In the genomic region with DNA sequence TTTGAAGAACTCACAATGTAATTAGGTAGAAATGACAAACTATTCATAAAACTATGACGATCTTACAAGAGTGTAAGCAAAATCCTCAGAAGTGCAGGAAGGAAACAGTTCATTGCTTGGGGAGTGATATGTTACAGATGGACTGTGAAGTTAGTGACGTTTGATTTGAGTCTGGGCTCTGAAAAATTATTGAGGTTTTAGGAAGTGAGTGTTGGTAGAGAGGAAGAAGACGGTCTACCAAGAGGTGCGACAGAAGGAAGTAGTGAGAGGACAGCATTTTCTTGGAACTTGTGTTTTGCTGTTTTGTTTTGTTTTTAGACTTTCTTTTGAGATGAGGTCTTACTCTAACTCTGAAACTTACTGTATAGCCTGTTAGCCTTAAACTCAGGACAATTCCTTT, we compare ENCODE assay signal across 30 mouse cellular contexts. TPM values are rescaled to one million over a fixed set of nuclear protein-coding genes. Genes with fewer than 3 reads are reported as not detected.
DNase-seq lines count a peak whose midpoint lies in the region; ATAC-seq and TF ChIP-seq lines count a peak whose summit lies in the region.
"Had no signal": no experiment of that assay in that cellular context is flagged by ENCODE, and none has a peak within 500 bp of the region (broad histone marks: within the 10 kb centered on the region; RNA-seq: fewer than 3 reads in every experiment).

No protein-coding gene starts in this region.

- no peak for TF ChIP-seq CTCF in spleen, adult 2 months (IDR thresholded peaks at IDR 0.05; ENCODE audit: extremely low read depth, insufficient read depth, insufficient read length, insufficient replicate concordance)

- H3K4me1 ChIP-seq in spleen, adult 2 months (ENCODE audit: control insufficient read depth, insufficient read depth, insufficient read length) = peaks cover 6% of the 10 kb centered on the region
- no peaks in the 10 kb centered on the region for H3K4me1 ChIP-seq in kidney, embryonic 15.5 days
- H3K4me1 ChIP-seq: embryonic facial prominence, embryonic 10.5 days; embryonic facial prominence, embryonic 15.5 days; forebrain, embryonic 12.5 days; heart, embryonic 10.5 days; limb, embryonic 12.5 days; liver, embryonic 15.5 days; midbrain, embryonic 13.5 days; neural tube, embryonic 15.5 days had no signal

- H3K4me2 ChIP-seq in kidney, embryonic 15.5 days = no peak overlapping the region
- H3K4me2 ChIP-seq: embryonic facial prominence, embryonic 15.5 days; forebrain, embryonic 12.5 days; hindbrain, embryonic 14.5 days; limb, embryonic 12.5 days; liver, embryonic 15.5 days; lung, embryonic 14.5 days; midbrain, embryonic 13.5 days; neural tube, embryonic 15.5 days had no signal

- H3K36me3 ChIP-seq in spleen, adult 2 months (ENCODE audit: control insufficient read depth, insufficient read depth, low read length) = peaks cover 11% of the 10 kb centered on the region
- H3K36me3 ChIP-seq in kidney, embryonic 15.5 days = peaks cover 31% of the 10 kb centered on the region

- no peaks in the 10 kb centered on the region for H3K27me3 ChIP-seq in spleen, adult 2 months (ENCODE audit: control insufficient read depth, insufficient read depth, low read length)
- H3K27me3 ChIP-seq in kidney, embryonic 15.5 days = no peaks in the 10 kb centered on the region
- H3K27me3 ChIP-seq: embryonic facial prominence, embryonic 15.5 days; forebrain, embryonic 12.5 days; limb, embryonic 12.5 days; liver, embryonic 15.5 days; midbrain, embryonic 13.5 days; neural tube, embryonic 15.5 days had no signal

- no peaks in the 10 kb centered on the region for H3K9me3 ChIP-seq in kidney, embryonic 15.5 days (replicated peaks)
- H3K9me3 ChIP-seq: embryonic facial prominence, embryonic 10.5 days; embryonic facial prominence, embryonic 15.5 days; forebrain, embryonic 12.5 days; heart, embryonic 10.5 days; limb, embryonic 12.5 days; liver, embryonic 15.5 days; midbrain, embryonic 13.5 days; neural tube, embryonic 15.5 days had no signal

- H3K27ac ChIP-seq in spleen, adult 2 months (ENCODE audit: insufficient read depth, low read length) = peak overlapping the region; percentile 0; the same call in 1 of the 2 replicates
- H3K27ac ChIP-seq in kidney, embryonic 15.5 days = no peak overlapping the region
- H3K27ac ChIP-seq: embryonic facial prominence, embryonic 10.5 days; embryonic facial prominence, embryonic 15.5 days; forebrain, embryonic 12.5 days; heart, embryonic 10.5 days; hindbrain, embryonic 14.5 days; limb, embryonic 12.5 days; liver, embryonic 15.5 days; midbrain, embryonic 13.5 days; neural tube, embryonic 15.5 days; stomach, postnatal 0 days had no signal

- DNase-seq in spleen, adult 2 months (ENCODE audit: low read depth in 1 of 2, low spot score in 2 of 2) = no peak
- no peak for DNase-seq in spleen, adult 18-20 months
- no peak for DNase-seq in MN1 (ENCODE audit: low spot score)
- no peak for DNase-seq in kidney, postnatal 25 days
- DNase-seq: adrenal gland, postnatal 10 days; cerebellum, adult 18-20 months; cerebellum, postnatal 14 days; forebrain, postnatal 0 days; heart, postnatal 36 days; kidney, adult 8-10 months; kidney, postnatal 10 days; lung, embryonic 14.5 days; lung, postnatal 14 days; retina, postnatal 1 day; right cerebral cortex, postnatal 14 days; thymus, adult 18-20 months; thymus, postnatal 36 days had no signal

- peak; percentile 35 to 62; a peak in 2 of 4 replicates for ATAC-seq in hematopoietic stem cell, adult 5-6 weeks (replicated peaks in 1 of 2; ENCODE audit: insufficient read depth in 1 of 2, low FRiP score in 2 of 2, low TSS enrichment in 1 of 2, low read depth in 1 of 2, poor library complexity in 2 of 2, severe bottlenecking in 2 of 2)
- ATAC-seq in megakaryocyte progenitor cell, adult 5-6 weeks (replicated peaks; ENCODE audit: poor library complexity) = peak; percentile 69
- no peak for ATAC-seq in kidney, embryonic 15.5 days (replicated peaks; ENCODE audit: low FRiP score)
- ATAC-seq: forebrain, postnatal 0 days; midbrain, embryonic 13.5 days had no signal

- WGBS in spleen, adult 2 months = 18% methylated on average over 4 of the region's 4 CpGs
- 81% methylated on average over 4 of the region's 4 CpGs for WGBS in kidney, embryonic 15.5 days

- H3K4me3 ChIP-seq in spleen, adult 2 months (ENCODE audit: extremely low read depth, insufficient read depth, insufficient read length) = no peak overlapping the region
- H3K4me3 ChIP-seq in kidney, embryonic 15.5 days (replicated peaks) = no peak overlapping the region
- H3K4me3 ChIP-seq: embryonic facial prominence, embryonic 10.5 days; embryonic facial prominence, embryonic 15.5 days; forebrain, embryonic 12.5 days; heart, embryonic 10.5 days; limb, embryonic 12.5 days; liver, embryonic 15.5 days; midbrain, embryonic 13.5 days; neural tube, embryonic 15.5 days had no signal

- H3K9ac ChIP-seq in kidney, embryonic 15.5 days = no peak overlapping the region
- H3K9ac ChIP-seq: embryonic facial prominence, embryonic 15.5 days; forebrain, embryonic 12.5 days; forebrain, postnatal 0 days; hindbrain, embryonic 14.5 days; limb, embryonic 12.5 days; liver, embryonic 15.5 days; lung, embryonic 14.5 days; midbrain, embryonic 13.5 days; neural tube, embryonic 15.5 days had no signal

- no peak for TF ChIP-seq POLR2A in spleen, adult 2 months (IDR thresholded peaks at IDR 0.05; ENCODE audit: low read depth, low read length)

RNA-seq across cellular contexts. Expression of a gene that starts 10.8 kb away (rescaled TPM):
- 24.0 and 26.5 TPM in 2 replicates for polyA plus RNA-seq in spleen, adult 2 months (2012; rRNA removed)
- 178 and 214 TPM in 2 replicates for total RNA-seq in hematopoietic stem cell, adult 5-6 weeks (2017)
- total RNA-seq in megakaryocyte progenitor cell, adult 5-6 weeks (2015) = 99.2 and 114 TPM in 2 replicates
- total RNA-seq in megakaryocyte progenitor cell, adult 5-6 weeks (2017) = 145 and 167 TPM in 2 replicates
- 80.9 and 81.3 TPM in 2 replicates for polyA plus RNA-seq in kidney, embryonic 15.5 days (2015; fragmentation: Nextera tagmentation; extraction: Ambion mirVana)
